17 mouse cellular contexts compared by ENCODE assay signal in the genomic region with DNA sequence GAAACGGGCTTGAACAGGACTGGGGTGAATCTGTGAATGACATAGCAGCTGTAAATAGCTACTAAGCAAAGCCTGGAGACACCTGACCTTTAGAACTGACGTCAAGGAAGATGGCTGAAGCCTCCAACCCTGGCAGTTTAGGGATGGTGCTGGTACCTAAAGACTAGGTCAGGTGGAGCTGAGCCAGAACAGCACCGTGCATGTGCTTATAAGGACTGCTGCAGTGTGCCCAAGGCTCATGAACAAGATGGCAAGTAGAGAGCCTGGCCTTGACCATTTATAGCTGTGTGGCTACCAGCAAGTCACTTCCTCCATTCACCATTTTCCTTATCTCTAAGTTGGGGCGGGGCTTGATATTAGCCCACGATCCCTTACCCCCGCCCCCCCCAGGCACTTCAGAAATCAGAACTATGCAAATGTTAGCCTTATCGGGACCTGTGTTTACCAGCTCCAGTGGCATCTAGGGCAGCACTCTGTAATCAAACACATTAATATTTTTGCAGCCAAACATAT. TPM values are rescaled to one million over a fixed set of nuclear protein-coding genes. Genes with fewer than 3 reads are reported as not detected.
DNase-seq lines count a peak whose midpoint lies in the region; ATAC-seq and TF ChIP-seq lines count a peak whose summit lies in the region.
"Had no signal": no experiment of that assay in that cellular context is flagged by ENCODE, and none has a peak within 500 bp of the region (broad histone marks: within the 10 kb centered on the region; RNA-seq: fewer than 3 reads in every experiment).

No protein-coding gene starts in this region.

- no peak for TF ChIP-seq RAD21 in MEL (IDR thresholded peaks at IDR 0.05; ENCODE audit: low read depth, low read length)

- peaks cover 32% of the 10 kb centered on the region for H3K4me1 ChIP-seq in liver, adult 2 months (ENCODE audit: control insufficient read depth, insufficient read depth, low read length)
- H3K4me1 ChIP-seq in liver, embryonic 11.5 days (replicated peaks; ENCODE audit: control insufficient read depth, insufficient read depth, low read length), result peaks cover 12% of the 10 kb centered on the region
- H3K4me1 ChIP-seq in MEL (ENCODE audit: control insufficient read depth in 1 of 2, insufficient read depth in 2 of 2, low read length in 2 of 2), result peaks cover 2 to 16% of the 10 kb centered on the region in 2 experiments; a peak in 3 of 4 replicates
- peaks cover 6% of the 10 kb centered on the region; the same call in 1 of the 2 replicates for H3K4me1 ChIP-seq in intestine, embryonic 16.5 days (ENCODE audit: control insufficient read depth, insufficient read depth, low read length)
- 0 out of 2 replicates have a peak, but pooled peaks cover 8% of the 10 kb centered on the region for H3K4me1 ChIP-seq in stomach, embryonic 16.5 days (ENCODE audit: control insufficient read depth, insufficient read depth, low read length)
- H3K4me1 ChIP-seq in midbrain, embryonic 15.5 days, result peaks cover 14% of the 10 kb centered on the region

- no peak for TF ChIP-seq CTCF in liver, adult 2 months (IDR thresholded peaks at IDR 0.05; ENCODE audit: low read depth, low read length)
- TF ChIP-seq CTCF in MEL (IDR thresholded peaks at IDR 0.05 in 2 of 3, conservative IDR thresholded peaks at IDR 0.05 in 1 of 3; ENCODE audit: control insufficient read depth in 1 of 3, insufficient read depth in 1 of 3, low read depth in 2 of 3, low read length in 3 of 3, poor library complexity in 1 of 3, severe bottlenecking in 1 of 3), result no peak

- TF ChIP-seq EP300 in MEL (IDR thresholded peaks at IDR 0.05; ENCODE audit: low read depth in 1 of 2, low read length in 2 of 2), result peak; percentile 37 to 67; a peak in 3 of 4 replicates

- WGBS in liver, adult 2 months, result 27% methylated on average over 7 of the region's 7 CpGs
- WGBS in liver, embryonic 11.5 days, result 39% methylated on average over 7 of the region's 7 CpGs
- 59% methylated on average over 7 of the region's 7 CpGs for WGBS in intestine, embryonic 16.5 days
- 48% methylated on average over 7 of the region's 7 CpGs for WGBS in stomach, embryonic 16.5 days
- WGBS in midbrain, embryonic 15.5 days, result 83% methylated on average over 7 of the region's 7 CpGs

- H3K9ac ChIP-seq in liver, adult 2 months (ENCODE audit: low read depth, low read length), result no peak overlapping the region
- no peak overlapping the region for H3K9ac ChIP-seq in liver, embryonic 11.5 days (ENCODE audit: low read depth, low read length)
- no peak overlapping the region for H3K9ac ChIP-seq in MEL (ENCODE audit: control insufficient read depth, low read depth, low read length, poor library complexity, severe bottlenecking)
- no peak overlapping the region for H3K9ac ChIP-seq in intestine, embryonic 16.5 days (ENCODE audit: low read depth, low read length)
- no peak overlapping the region for H3K9ac ChIP-seq in stomach, embryonic 16.5 days (ENCODE audit: low read length)
- no peak overlapping the region for H3K9ac ChIP-seq in midbrain, embryonic 15.5 days
- H3K9ac ChIP-seq: heart, embryonic 15.5 days; lung, embryonic 15.5 days had no signal

- H3K79me2 ChIP-seq in liver, adult 2 months (ENCODE audit: control insufficient read depth, insufficient read depth, low read length), result peaks cover 38% of the 10 kb centered on the region
- H3K79me2 ChIP-seq in MEL (ENCODE audit: control insufficient read depth, insufficient read depth, low read length, poor library complexity), result no peaks in the 10 kb centered on the region

- H3K4me3 ChIP-seq in liver, adult 2 months (ENCODE audit: insufficient read depth, low read depth, low read length), result no peak overlapping the region
- H3K4me3 ChIP-seq in liver, embryonic 11.5 days (ENCODE audit: low read depth, low read length), result no peak overlapping the region
- H3K4me3 ChIP-seq in MEL (ENCODE audit: control insufficient read depth in 1 of 2, insufficient read depth in 1 of 2, low read depth in 2 of 2, low read length in 2 of 2), result no peak overlapping the region
- H3K4me3 ChIP-seq in intestine, embryonic 16.5 days (ENCODE audit: low read length), result no peak overlapping the region
- H3K4me3 ChIP-seq in stomach, embryonic 16.5 days (replicated peaks; ENCODE audit: low read length), result no peak overlapping the region
- no peak overlapping the region for H3K4me3 ChIP-seq in midbrain, embryonic 15.5 days
- H3K4me3 ChIP-seq: embryonic facial prominence, embryonic 10.5 days; erythroblast, embryonic 14.5 days; heart, embryonic 15.5 days; left cerebral cortex, adult 2 months; lung, embryonic 15.5 days had no signal

- no peak for TF ChIP-seq POLR2A in liver, adult 2 months (IDR thresholded peaks at IDR 0.05; ENCODE audit: extremely low read depth, insufficient read depth, low read length)
- no peak for TF ChIP-seq POLR2A in MEL (IDR thresholded peaks at IDR 0.05; ENCODE audit: control insufficient read depth in 1 of 2, insufficient read depth in 1 of 2, low read depth in 1 of 2, low read length in 2 of 2, poor library complexity in 1 of 2)

- no peaks in the 10 kb centered on the region for H3K27me3 ChIP-seq in liver, adult 2 months (ENCODE audit: control insufficient read depth, insufficient read depth, low read length)
- H3K27me3 ChIP-seq in liver, embryonic 11.5 days (replicated peaks; ENCODE audit: control insufficient read depth, insufficient read depth, low read length), result peaks cover 61% of the 10 kb centered on the region
- H3K27me3 ChIP-seq in MEL (ENCODE audit: control insufficient read depth in 1 of 2, insufficient read depth in 2 of 2, low read length in 2 of 2), result no peaks in the 10 kb centered on the region
- no peaks in the 10 kb centered on the region; the same call in 1 of the 2 replicates for H3K27me3 ChIP-seq in intestine, embryonic 16.5 days (replicated peaks; ENCODE audit: control insufficient read depth, insufficient read depth, low read length)
- H3K27me3 ChIP-seq in stomach, embryonic 16.5 days (ENCODE audit: control insufficient read depth, insufficient read depth, low read length), result 0 out of 2 replicates have a peak, but pooled peaks cover 6% of the 10 kb centered on the region
- no peaks in the 10 kb centered on the region for H3K27me3 ChIP-seq in midbrain, embryonic 15.5 days (replicated peaks)

- no peak overlapping the region for H3K27ac ChIP-seq in liver, adult 2 months (replicated peaks; ENCODE audit: insufficient read depth, low read depth, low read length)
- H3K27ac ChIP-seq in liver, embryonic 11.5 days (ENCODE audit: low read depth, low read length), result no peak overlapping the region
- H3K27ac ChIP-seq in MEL (ENCODE audit: control insufficient read depth, low read depth, low read length), result no peak overlapping the region
- no peak overlapping the region for H3K27ac ChIP-seq in intestine, embryonic 16.5 days (ENCODE audit: low read length)
- no peak overlapping the region for H3K27ac ChIP-seq in stomach, embryonic 16.5 days (ENCODE audit: low read length)
- H3K27ac ChIP-seq in midbrain, embryonic 15.5 days, result no peak overlapping the region
- H3K27ac ChIP-seq: embryonic facial prominence, embryonic 10.5 days; heart, embryonic 15.5 days; left cerebral cortex, adult 2 months; lung, embryonic 15.5 days had no signal

- no peaks in the 10 kb centered on the region for H3K9me3 ChIP-seq in liver, embryonic 11.5 days (ENCODE audit: control insufficient read depth, low read length)
- no peaks in the 10 kb centered on the region for H3K9me3 ChIP-seq in MEL (replicated peaks; ENCODE audit: insufficient read depth, low read length)
- no peaks in the 10 kb centered on the region for H3K9me3 ChIP-seq in intestine, embryonic 16.5 days (ENCODE audit: control insufficient read depth, low read length)
- H3K9me3 ChIP-seq in stomach, embryonic 16.5 days (replicated peaks; ENCODE audit: control insufficient read depth, low read length), result no peaks in the 10 kb centered on the region
- no peaks in the 10 kb centered on the region for H3K9me3 ChIP-seq in midbrain, embryonic 15.5 days
- H3K9me3 ChIP-seq: embryonic facial prominence, embryonic 10.5 days; heart, embryonic 15.5 days; lung, embryonic 15.5 days had no signal

- ATAC-seq in liver, embryonic 11.5 days (replicated peaks; ENCODE audit: low FRiP score), result no peak
- peak; percentile 56 for ATAC-seq in intestine, embryonic 16.5 days
- ATAC-seq in stomach, embryonic 16.5 days (ENCODE audit: insufficient read depth, low FRiP score), result peak; percentile 49; the same call in 1 of the 2 replicates
- no peak for ATAC-seq in midbrain, embryonic 15.5 days (replicated peaks)
- ATAC-seq: forebrain, embryonic 16.5 days; hindbrain, embryonic 16.5 days; midbrain, embryonic 16.5 days had no signal

- no peak overlapping the region for H3K4me2 ChIP-seq in liver, embryonic 11.5 days
- no peak overlapping the region for H3K4me2 ChIP-seq in intestine, embryonic 16.5 days (ENCODE audit: low read depth, low read length)
- no peak overlapping the region for H3K4me2 ChIP-seq in stomach, embryonic 16.5 days (ENCODE audit: low read depth, low read length)
- H3K4me2 ChIP-seq in midbrain, embryonic 15.5 days, result no peak overlapping the region
- H3K4me2 ChIP-seq: heart, embryonic 15.5 days; lung, embryonic 15.5 days had no signal

- peaks cover 20% of the 10 kb centered on the region for H3K36me3 ChIP-seq in liver, adult 2 months (ENCODE audit: control insufficient read depth, insufficient read depth, low read length)
- H3K36me3 ChIP-seq in liver, embryonic 11.5 days (ENCODE audit: control insufficient read depth, insufficient read depth, low read length), result no peaks in the 10 kb centered on the region
- H3K36me3 ChIP-seq in MEL (ENCODE audit: control insufficient read depth in 1 of 2, insufficient read depth in 2 of 2, low read length in 2 of 2), result peaks cover 0 to 7% of the 10 kb centered on the region in 2 experiments; a peak in 2 of 4 replicates
- no peaks in the 10 kb centered on the region for H3K36me3 ChIP-seq in intestine, embryonic 16.5 days (ENCODE audit: control insufficient read depth, insufficient read depth, low read length)
- no peaks in the 10 kb centered on the region for H3K36me3 ChIP-seq in stomach, embryonic 16.5 days (ENCODE audit: control insufficient read depth, insufficient read depth, low read length)
- no peaks in the 10 kb centered on the region for H3K36me3 ChIP-seq in midbrain, embryonic 15.5 days (replicated peaks)
- H3K36me3 ChIP-seq: heart, embryonic 15.5 days; lung, embryonic 15.5 days had no signal

- DNase-seq in liver, adult 2 months (ENCODE audit: extremely low read depth, low read depth, low spot score), result peak; percentile 84
- DNase-seq in liver, embryonic 11.5 days (ENCODE audit: low spot score), result no peak
- DNase-seq in MEL (ENCODE audit: low read depth, low spot score), result peak; percentile 54
- no peak for DNase-seq in cerebellum, adult 8-10 months
- DNase-seq: cerebellum, postnatal 25 days; kidney, adult 9 months had no signal

RNA-seq across cellular contexts. Expression of a gene that starts 9.6 kb away (rescaled TPM):
- 19.3 and 24.2 TPM in 2 replicates for total RNA-seq in liver, adult 2 months (2014; rRNA removed)
- polyA plus RNA-seq in liver, adult 2 months (2012; rRNA removed), result 5.3 and 7.2 TPM in 2 replicates
- polyA plus RNA-seq in liver, embryonic 11.5 days (2014; fragmentation: Nextera tagmentation; extraction: Ambion mirVana), result 2.3 and 2.8 TPM in 2 replicates
- 0.04 and 0.07 TPM in 2 replicates for total RNA-seq in MEL (2012; rRNA removed)
- under 1 TPM in 1 of 2 experiments, not detected in 1; 0.72 TPM for polyA plus RNA-seq in MEL (2012; ENCODE audit: insufficient read depth in 1 of 2, insufficient read length in 2 of 2, low read depth in 1 of 2, low replicate concordance in 2 of 2, missing spikeins in 1 of 2)
- 1.9 and 2.4 TPM in 2 replicates for polyA plus RNA-seq in intestine, embryonic 16.5 days (2015; fragmentation: Nextera tagmentation; extraction: Ambion mirVana)
- 5.1 and 5.9 TPM in 2 replicates for polyA plus RNA-seq in stomach, embryonic 16.5 days (2015; fragmentation: Nextera tagmentation; extraction: Ambion mirVana)
- 7.9 and 8.0 TPM in 2 replicates for polyA plus RNA-seq in midbrain, embryonic 15.5 days (2015; fragmentation: Nextera tagmentation; extraction: Ambion mirVana)

Comparison
In these comparisons a context has a peak if more than half of its experiments do, and no peak if none do; other contexts are left out.
1. DNase-seq: peak in liver, adult 2 months (single experiment) and MEL (single experiment); none in liver, embryonic 11.5 days (single experiment) and cerebellum, adult 8-10 months (single experiment).
2. ATAC-seq: peak in intestine, embryonic 16.5 days (single experiment) and stomach, embryonic 16.5 days (single experiment); none in liver, embryonic 11.5 days (single experiment) and midbrain, embryonic 15.5 days (single experiment).